ENCODE assay signal across 9 mouse cellular contexts in genomic region chr3:153806773-153807443, GRCm38 (mm10). TPM values are rescaled to one million over a fixed set of nuclear protein-coding genes. Genes with fewer than 3 reads are reported as not detected.
DNase-seq lines count a peak whose midpoint lies in the region; ATAC-seq and TF ChIP-seq lines count a peak whose summit lies in the region.
"Had no signal": no experiment of that assay in that cellular context is flagged by ENCODE, and none has a peak within 500 bp of the region (broad histone marks: within the 10 kb centered on the region; RNA-seq: fewer than 3 reads in every experiment).

No protein-coding gene starts in this region.

- ATAC-seq in heart, embryonic 13.5 days (ENCODE audit: extremely low read depth, insufficient number of reproducible peaks, low FRiP score, low TSS enrichment): no peak
- ATAC-seq in Patski: peak; percentile 14
- peak; percentile 16; the same call in 1 of the 2 replicates for ATAC-seq in hindbrain, embryonic 15.5 days (ENCODE audit: low FRiP score, low read depth)
- ATAC-seq in midbrain, embryonic 11.5 days (ENCODE audit: low FRiP score): peak; percentile 41
- no peak for ATAC-seq in megakaryocyte progenitor cell, adult 5-6 weeks (replicated peaks; ENCODE audit: poor library complexity)

- no peak overlapping the region for H3K27ac ChIP-seq in heart, embryonic 13.5 days (replicated peaks)
- no peak overlapping the region for H3K27ac ChIP-seq in hindbrain, embryonic 15.5 days (replicated peaks)
- H3K27ac ChIP-seq in midbrain, embryonic 11.5 days (ENCODE audit: low read depth, low read length): no peak overlapping the region
- H3K27ac ChIP-seq: stomach, embryonic 15.5 days had no signal

- H3K27me3 ChIP-seq in heart, embryonic 13.5 days (replicated peaks): peaks cover 4% of the 10 kb centered on the region; the same call in 1 of the 2 replicates
- peaks cover 3% of the 10 kb centered on the region for H3K27me3 ChIP-seq in Patski
- H3K27me3 ChIP-seq in hindbrain, embryonic 15.5 days: no peaks in the 10 kb centered on the region
- no peaks in the 10 kb centered on the region for H3K27me3 ChIP-seq in midbrain, embryonic 11.5 days (ENCODE audit: control insufficient read depth, insufficient read depth, low read length)
- H3K27me3 ChIP-seq: stomach, embryonic 15.5 days had no signal

- CTCF ChIA-PET in Patski (lab: Charles Lee): interaction anchor here (0.8 to 2.4 kb wide), 9 partner anchors 8 to 150 kb away, joined by 3 to 7 read pairs (median 5); no protein-coding TSS in a partner anchor

- POLR2A ChIA-PET in Patski (lab: Charles Lee): no interaction called here

- 0 out of 2 replicates have a peak overlapping the region, but pooled peaks have one; percentile 49 for H3K4me2 ChIP-seq in heart, embryonic 13.5 days
- H3K4me2 ChIP-seq in hindbrain, embryonic 15.5 days: no peak overlapping the region
- no peak overlapping the region for H3K4me2 ChIP-seq in midbrain, embryonic 11.5 days

- no peak overlapping the region for H3K9ac ChIP-seq in heart, embryonic 13.5 days
- H3K9ac ChIP-seq in hindbrain, embryonic 15.5 days: no peak overlapping the region
- H3K9ac ChIP-seq in midbrain, embryonic 11.5 days (ENCODE audit: low read length): no peak overlapping the region
- H3K9ac ChIP-seq: stomach, embryonic 15.5 days had no signal

- no peak for TF ChIP-seq CTCF in Patski (IDR thresholded peaks at IDR 0.05)

- H3K4me3 ChIP-seq in heart, embryonic 13.5 days: no peak overlapping the region
- no peak overlapping the region for H3K4me3 ChIP-seq in hindbrain, embryonic 15.5 days
- no peak overlapping the region for H3K4me3 ChIP-seq in midbrain, embryonic 11.5 days (ENCODE audit: low read depth, low read length)
- H3K4me3 ChIP-seq: stomach, embryonic 15.5 days had no signal

- in situ Hi-C loops in Patski (cut with MboI; ENCODE audit: low pct_unique_long_range_greater_than_20kb): loop anchor here (5.0 to 25.0 kb wide), 2 partner anchors 135 to 1045 kb away; no protein-coding TSS in a partner anchor

- H3K9me3 ChIP-seq in heart, embryonic 13.5 days: no peaks in the 10 kb centered on the region
- H3K9me3 ChIP-seq in hindbrain, embryonic 15.5 days: no peaks in the 10 kb centered on the region
- H3K9me3 ChIP-seq in midbrain, embryonic 11.5 days (ENCODE audit: control insufficient read depth, low read length): no peaks in the 10 kb centered on the region
- H3K9me3 ChIP-seq: stomach, embryonic 15.5 days had no signal

- DNase-seq in heart, postnatal 4 days: no peak
- DNase-seq in Patski (ENCODE audit: low read depth, low spot score): no peak
- no peak for DNase-seq in midbrain, embryonic 11.5 days (ENCODE audit: low spot score, missing footprints)
- no peak for DNase-seq in adrenal gland, postnatal 14 days
- no peak for DNase-seq in layer of hippocampus, adult 11-12 months (ENCODE audit: low spot score)

- 80% methylated on average over 9 of the region's 9 CpGs for WGBS in heart, embryonic 13.5 days
- WGBS in hindbrain, embryonic 15.5 days: 89% methylated on average over 9 of the region's 9 CpGs
- WGBS in midbrain, embryonic 11.5 days: 85% methylated on average over 9 of the region's 9 CpGs

- H3K4me1 ChIP-seq in heart, embryonic 13.5 days: peaks cover 17% of the 10 kb centered on the region
- H3K4me1 ChIP-seq in hindbrain, embryonic 15.5 days (replicated peaks): peaks cover 10% of the 10 kb centered on the region
- peaks cover 3% of the 10 kb centered on the region for H3K4me1 ChIP-seq in midbrain, embryonic 11.5 days (ENCODE audit: control insufficient read depth, insufficient read depth, low read length)

- H3K36me3 ChIP-seq in heart, embryonic 13.5 days: no peaks in the 10 kb centered on the region
- H3K36me3 ChIP-seq in hindbrain, embryonic 15.5 days: no peaks in the 10 kb centered on the region
- no peaks in the 10 kb centered on the region for H3K36me3 ChIP-seq in midbrain, embryonic 11.5 days (ENCODE audit: control insufficient read depth, insufficient read depth, low read length)
- H3K36me3 ChIP-seq: stomach, embryonic 15.5 days had no signal

RNA-seq across cellular contexts. Expression of gene Asb17, which starts 37.1 kb away (rescaled TPM):
- polyA plus RNA-seq in heart, embryonic 13.5 days (2015; fragmentation: Nextera tagmentation; extraction: Ambion mirVana): 0.23 and 0.37 TPM in 2 replicates
- not detected for total RNA-seq in heart, postnatal 4 days (2021)
- 0.12 TPM for polyA plus RNA-seq in Patski (2021)
- polyA plus RNA-seq in hindbrain, embryonic 15.5 days (2015; fragmentation: Nextera tagmentation; extraction: Ambion mirVana): 0.09 and 0.17 TPM in 2 replicates
- polyA plus RNA-seq in midbrain, embryonic 11.5 days (2014; fragmentation: Nextera tagmentation; extraction: Ambion mirVana): 0.29 and 0.44 TPM in 2 replicates
- not detected in 2 replicates for total RNA-seq in adrenal gland, postnatal 14 days (2021)
- total RNA-seq in megakaryocyte progenitor cell, adult 5-6 weeks (2015): 0.51 and 0.64 TPM in 2 replicates
- 1.2 and 1.8 TPM in 2 replicates for total RNA-seq in megakaryocyte progenitor cell, adult 5-6 weeks (2017)

Comparison
In these comparisons a context has a peak if more than half of its experiments do, and no peak if none do; other contexts are left out.
1. ATAC-seq: peak in Patski (single experiment), hindbrain, embryonic 15.5 days (single experiment) and midbrain, embryonic 11.5 days (single experiment); none in heart, embryonic 13.5 days (single experiment) and megakaryocyte progenitor cell, adult 5-6 weeks (single experiment).